Mouse (Mus musculus) kidney, postnatal 0 days (tissue): Measurements from ENCODE around the gene Cadm2. TPM values are rescaled to one million over a fixed set of nuclear protein-coding genes. Genes with fewer than 3 reads are reported as not detected.

ENCODE experiments used
- ATAC-seq: fragments of 200-750 bp; cut with Nextera tagmentation; replicated peaks from 2 replicates; pipeline ENCODE4 v1.8.0; 2017; ENCODE audit warnings: low read depth, moderate number of reproducible peaks, moderate TSS enrichment, moderate library complexity; ENCODE audit not compliant: low FRiP score
- DNase-seq: peaks from one replicate; pipeline ENCODE4 v3.0.0-alpha.2; 2016; ENCODE audit warnings: low spot score
- H3K27ac ChIP-seq: fragments of 300-500 bp; sonication (generic); 2 replicates; pipeline ENCODE4 v1.5.1; 2014; ENCODE audit warnings: mild to moderate bottlenecking
- H3K27me3 ChIP-seq: fragments of 300-500 bp; sonication (generic); 2 replicates; pipeline ENCODE4 v1.6.1; 2014; ENCODE audit warnings: low read length, mixed read lengths; ENCODE audit not compliant: insufficient read depth
- H3K36me3 ChIP-seq: fragments of 300-500 bp; sonication (generic); 2 replicates; pipeline ENCODE4 v1.6.1; 2014; ENCODE audit warnings: low read length, mixed read lengths; ENCODE audit not compliant: insufficient read depth
- H3K4me1 ChIP-seq: fragments of 300-500 bp; sonication (generic); replicated peaks from 2 replicates; pipeline ENCODE4 v1.6.1; 2014; ENCODE audit warnings: antibody characterized with exemption, low read length, mixed read lengths; ENCODE audit not compliant: insufficient read depth
- H3K4me2 ChIP-seq: fragments of 300-500 bp; sonication (generic); 2 replicates; pipeline ENCODE4 v1.6.1; 2014; ENCODE audit warnings: mild to moderate bottlenecking, low read length, moderate library complexity, mixed read lengths
- H3K4me3 ChIP-seq: fragments of 300-500 bp; sonication (generic); replicated peaks from 2 replicates; pipeline ENCODE4 v1.5.1; 2014; ENCODE audit warnings: low read depth, low read length
- H3K9ac ChIP-seq: fragments of 300-500 bp; sonication (generic); 2 replicates; pipeline ENCODE4 v1.6.1; 2014; ENCODE audit warnings: low read depth, low read length
- H3K9me3 ChIP-seq: fragments of 300-500 bp; sonication (generic); replicated peaks from 2 replicates; pipeline ENCODE4 v1.6.1; 2016; ENCODE audit warnings: low read length, inconsistent platforms, mixed read lengths
- CTCF ChIP-seq: IDR thresholded peaks from 2 replicates; pipeline ENCODE4 v1.5.1; 2016; ENCODE audit warnings: antibody characterized with exemption, low read depth, mild to moderate bottlenecking, moderate library complexity
- WGBS: fragments of 180-500 bp; shearing (Covaris S2); extraction: QIAGEN DNeasy Blood & Tissue Kit; methylation state at CpG from one replicate; pipeline ENCODE4 v1.1.7; 2014; 5-methylcytosine and 5-hydroxymethylcytosine counted together
- polyA plus RNA-seq: library from polyadenylated mRNA; unstranded; fragments of >200 nt; fragmentation: Nextera tagmentation; extraction: Ambion mirVana; gene quantifications from 2 replicates; pipeline ENCODE4 v1.2.1, GENCODE M21; 2015

Cadm2 gene
- polyA plus RNA-seq, 1 experiment from 2014 or later, result 0.11 TPM

- ATAC-seq (no peak), DNase-seq (no peak)
- H3K27ac ChIP-seq, result no peak overlapping the region
- no peaks in the 10 kb centered on the region for H3K4me1 ChIP-seq
- no peaks in the 10 kb centered on the region for H3K36me3 ChIP-seq
- no peak for TF ChIP-seq CTCF
- no peaks in the 10 kb centered on the region for H3K27me3 ChIP-seq
- no peak overlapping the region for H3K4me2 ChIP-seq
- H3K9me3 ChIP-seq, result no peaks in the 10 kb centered on the region
- H3K4me3 ChIP-seq, result no peak overlapping the region
- H3K9ac ChIP-seq, result no peak overlapping the region
- WGBS, result 78% methylated on average over 7 of the region's 7 CpGs
These were observed 544.4 kb downstream of the Cadm2 start for GRCm38 (mm10) chr16:67076169-67076895.

- no peaks in the 10 kb centered on the region for H3K9me3 ChIP-seq
- ATAC-seq, result no peak
- WGBS, result 35% methylated on average over 1 of the region's 1 CpGs
- no peaks in the 10 kb centered on the region for H3K27me3 ChIP-seq
- H3K27ac ChIP-seq, result no peak overlapping the region
- no peaks in the 10 kb centered on the region for H3K36me3 ChIP-seq
- no peaks in the 10 kb centered on the region for H3K4me1 ChIP-seq
- DNase-seq, result no peak
- H3K4me2 ChIP-seq, result no peak overlapping the region
- no peak overlapping the region for H3K4me3 ChIP-seq
- no peak for TF ChIP-seq CTCF
- H3K9ac ChIP-seq, result no peak overlapping the region
These were observed 552.2 kb downstream of the Cadm2 start for GRCm38 (mm10) chr16:67068461-67068860.

GRCm38 (mm10) chr16:67030918-67031317 is 589.8 kb downstream of the Cadm2 start:
- ATAC-seq (no peak), DNase-seq (no peak)
- no peak overlapping the region for H3K4me2 ChIP-seq
- no peak overlapping the region for H3K9ac ChIP-seq
- no peaks in the 10 kb centered on the region for H3K27me3 ChIP-seq
- WGBS, result 73% methylated on average over 5 of the region's 5 CpGs
- no peak overlapping the region for H3K27ac ChIP-seq
- H3K36me3 ChIP-seq, result no peaks in the 10 kb centered on the region
- H3K9me3 ChIP-seq, result no peaks in the 10 kb centered on the region
- H3K4me1 ChIP-seq, result no peaks in the 10 kb centered on the region
- H3K4me3 ChIP-seq, result no peak overlapping the region
- TF ChIP-seq CTCF, result no peak

- WGBS, result 73% methylated on average over 1 of the region's 1 CpGs
- DNase-seq, result no peak
- Histone ChIP-seq H3K27ac (no peak overlapping the region), H3K9me3 (no peaks in the 10 kb centered on the region), H3K4me1 (no peaks in the 10 kb centered on the region), H3K9ac (no peak overlapping the region), H3K27me3 (no peaks in the 10 kb centered on the region), H3K4me3 (no peak overlapping the region), H3K36me3 (no peaks in the 10 kb centered on the region), H3K4me2 (no peak overlapping the region)
- no peak for ATAC-seq
- no peak for TF ChIP-seq CTCF
These were observed 600.9 kb downstream of the Cadm2 start for GRCm38 (mm10) chr16:67019856-67020255.

GRCm38 (mm10) chr16:67017710-67018109 is 603.0 kb downstream of the Cadm2 start:
- H3K4me3 ChIP-seq, result no peak overlapping the region
- H3K27ac ChIP-seq, result no peak overlapping the region
- ATAC-seq, result no peak

GRCm38 (mm10) chr16:67003161-67003560 is 617.5 kb downstream of the Cadm2 start:
- DNase-seq (no peak), ATAC-seq (no peak)
- Histone ChIP-seq H3K4me2 (no peak overlapping the region), H3K27ac (no peak overlapping the region), H3K9me3 (no peaks in the 10 kb centered on the region), H3K9ac (no peak overlapping the region), H3K4me3 (no peak overlapping the region), H3K36me3 (no peaks in the 10 kb centered on the region), H3K4me1 (no peaks in the 10 kb centered on the region), H3K27me3 (no peaks in the 10 kb centered on the region)
- 76% methylated on average over 3 of the region's 3 CpGs for WGBS
- no peak for TF ChIP-seq CTCF

More at GRCm38 (mm10) chr16:67017710-67018109, 603.0 kb downstream of the Cadm2 start:
- Histone ChIP-seq H3K27me3 (no peaks in the 10 kb centered on the region), H3K9ac (no peak overlapping the region), H3K4me1 (no peaks in the 10 kb centered on the region), H3K4me2 (no peak overlapping the region), H3K36me3 (no peaks in the 10 kb centered on the region), H3K9me3 (no peaks in the 10 kb centered on the region)
- no peak for TF ChIP-seq CTCF
- WGBS, result 75% methylated on average over 2 of the region's 2 CpGs
- DNase-seq, result no peak

GRCm38 (mm10) chr16:67001707-67002106 is 619.0 kb downstream of the Cadm2 start:
- TF ChIP-seq CTCF, result no peak
- Histone ChIP-seq H3K4me1 (no peaks in the 10 kb centered on the region), H3K9ac (no peak overlapping the region), H3K9me3 (no peaks in the 10 kb centered on the region), H3K4me3 (no peak overlapping the region), H3K36me3 (no peaks in the 10 kb centered on the region), H3K27ac (no peak overlapping the region), H3K27me3 (no peaks in the 10 kb centered on the region), H3K4me2 (no peak overlapping the region)
- no peak for DNase-seq
- ATAC-seq, result no peak
- 51% methylated on average over 4 of the region's 4 CpGs for WGBS
